Mouse (Mus musculus): ENCODE measurements around the gene Rapgef4.

DNA sequence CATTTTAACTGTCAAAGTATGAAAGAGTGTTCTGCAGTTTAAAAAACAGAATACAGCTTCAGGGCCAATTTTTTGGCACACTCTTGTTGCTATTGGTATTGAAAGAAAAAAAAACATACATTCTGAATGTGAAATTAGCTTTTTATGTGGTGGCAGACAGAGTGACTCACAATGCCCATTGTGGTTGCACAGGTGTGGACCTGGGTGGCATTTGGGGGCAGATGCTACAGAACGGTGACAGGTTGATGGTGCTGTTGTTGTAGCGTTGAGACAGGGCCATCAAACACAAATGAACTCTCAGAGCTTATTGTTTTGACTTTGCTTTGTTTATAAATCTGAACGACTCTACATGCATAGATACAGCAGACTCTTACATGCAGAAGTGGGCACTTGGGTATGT is 202.7 kb downstream of the Rapgef4 start:
- TF ChIP-seq CTCF (IDR thresholded peaks at IDR 0.05; ENCODE audit: extremely low read depth, insufficient read depth, insufficient read length, insufficient replicate concordance) (no peak), POLR2A (IDR thresholded peaks at IDR 0.05; ENCODE audit: low read depth, low read length) (no peak)

Data from spleen, adult 2 months (tissue).